Mouse (Mus musculus): ENCODE data around the gene Nap1l4.
A peak's percentile ranks its signal among the peaks of the same experiment; 100 is the strongest.

Gene Nap1l4

GRCm38 (mm10) chr7:143519333-143519732 lies 29.6 kb downstream of the Nap1l4 start:
- no peak for DNase-seq (ENCODE audit: low read depth)

GRCm38 (mm10) chr7:143514416-143514768 lies 34.5 kb downstream of the Nap1l4 start:
- DNase-seq (ENCODE audit: low read depth): no peak

DNA sequence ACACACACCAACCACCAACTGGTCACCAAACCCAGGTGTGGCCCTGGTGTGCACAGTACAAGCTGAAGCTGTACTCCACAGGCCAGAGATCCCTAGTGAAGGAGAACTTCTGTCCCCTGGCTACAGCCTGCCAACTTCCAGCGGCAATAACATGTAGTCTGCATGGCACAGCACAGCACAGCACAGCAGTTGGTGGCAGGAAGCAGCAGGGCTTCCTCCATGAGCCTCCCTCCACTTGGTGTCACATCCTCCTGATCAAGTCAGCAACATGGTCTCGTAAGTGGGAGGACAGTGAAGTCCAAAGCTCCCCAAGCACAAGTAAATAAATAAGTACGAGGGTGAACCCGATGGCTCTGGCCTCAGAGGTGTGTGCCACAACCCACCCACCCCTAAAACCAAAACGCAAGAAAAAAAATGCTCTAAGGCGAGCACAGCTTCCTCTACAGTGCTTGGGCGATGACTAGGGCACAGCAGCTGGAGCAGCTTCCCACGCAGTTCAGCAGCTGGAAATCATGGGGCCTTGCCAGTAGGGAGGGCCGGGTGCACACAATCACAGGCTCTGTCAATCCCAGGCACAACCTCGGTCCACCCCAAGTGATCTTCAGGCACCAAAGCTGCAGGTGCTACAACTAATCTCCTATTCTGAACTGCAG lies 35.0 kb downstream of the Nap1l4 start:
- no peak for DNase-seq (ENCODE audit: low read depth)

GRCm38 (mm10) chr7:143511335-143511712 lies 37.6 kb downstream of the Nap1l4 start:
- no peak for DNase-seq (ENCODE audit: low read depth)

DNA sequence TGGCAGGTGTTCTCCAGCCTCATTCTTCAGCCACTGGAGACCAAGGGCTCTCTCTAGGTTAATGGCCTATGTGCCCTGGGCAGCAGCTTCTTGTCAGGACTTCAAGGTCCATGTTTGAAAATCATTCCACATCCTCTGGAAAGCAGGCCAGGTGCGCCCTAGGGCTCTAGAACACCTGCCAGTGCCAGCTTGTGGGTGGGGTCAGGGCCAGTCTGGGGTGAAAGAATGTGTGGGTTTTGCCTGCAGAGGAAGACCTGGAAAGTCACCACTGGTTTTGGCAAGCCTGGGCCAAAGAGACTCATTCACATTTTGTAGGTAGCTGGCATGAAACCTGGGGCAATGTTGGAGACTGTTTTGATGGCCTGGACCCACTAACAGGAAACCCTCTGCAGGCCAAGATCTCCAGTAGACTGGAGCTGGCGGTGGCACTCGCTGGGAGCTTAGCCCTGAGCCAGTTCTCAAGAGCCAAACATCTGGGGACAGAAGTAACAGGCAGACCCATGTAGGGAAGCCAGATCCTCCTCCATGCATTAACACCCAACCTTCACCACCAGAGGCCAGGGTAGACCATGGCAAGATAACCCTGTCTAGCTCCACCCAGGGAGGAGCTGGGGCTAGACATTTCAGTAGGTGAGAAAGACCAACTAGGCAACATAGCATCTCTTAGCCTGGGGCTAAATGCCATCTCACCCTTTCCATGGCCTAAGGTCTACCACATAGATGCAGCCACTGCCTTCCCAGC lies 38.1 kb downstream of the Nap1l4 start:
- no peak for DNase-seq (ENCODE audit: low read depth)

DNA sequence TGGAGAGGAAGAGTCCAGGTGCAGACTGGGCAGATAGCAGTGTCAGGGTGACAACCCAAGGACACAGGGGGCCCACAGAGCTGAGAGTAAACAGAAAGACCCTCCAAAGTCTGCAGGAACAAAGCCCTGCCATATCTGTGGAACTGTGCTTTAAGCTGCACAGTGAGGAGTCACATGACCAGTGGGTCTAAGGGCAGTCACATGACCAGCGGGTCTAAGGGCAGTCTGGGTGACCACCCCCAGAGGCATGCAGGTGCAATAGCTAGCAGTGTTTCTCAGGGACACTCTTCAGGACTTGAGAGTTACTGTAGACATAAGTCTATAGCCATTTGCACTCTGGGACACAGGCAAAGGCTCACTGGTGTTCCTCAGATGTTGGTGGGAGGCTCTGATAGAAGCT lies 39.3 kb downstream of the Nap1l4 start:
- no peak for DNase-seq (ENCODE audit: low read depth)

DNA sequence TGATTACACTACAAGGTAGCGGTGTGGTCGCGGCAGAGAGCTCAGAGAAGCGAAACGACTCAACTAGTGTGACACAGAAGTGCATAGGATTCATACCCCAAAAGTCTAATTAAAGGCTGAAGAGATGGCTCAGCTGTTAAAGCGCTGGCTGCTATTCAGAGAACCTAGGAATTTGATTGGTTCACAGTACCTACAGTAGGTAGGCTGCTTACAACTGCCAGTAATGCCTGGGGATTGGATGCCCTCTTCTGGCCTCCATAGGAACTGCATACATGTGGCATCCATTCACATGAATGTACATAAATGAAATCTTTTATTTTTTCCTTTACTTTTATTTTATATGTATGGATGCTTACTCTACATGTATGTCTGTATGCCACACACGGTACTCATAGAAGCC lies 42.2 kb downstream of the Nap1l4 start:
- peak; percentile 76 for DNase-seq (ENCODE audit: low read depth)

GRCm38 (mm10) chr7:143506271-143506670 lies 42.6 kb downstream of the Nap1l4 start:
- DNase-seq (ENCODE audit: low read depth): no peak

GRCm38 (mm10) chr7:143505823-143506222 lies 43.1 kb downstream of the Nap1l4 start:
- DNase-seq (ENCODE audit: low read depth): peak; percentile 81

DNA sequence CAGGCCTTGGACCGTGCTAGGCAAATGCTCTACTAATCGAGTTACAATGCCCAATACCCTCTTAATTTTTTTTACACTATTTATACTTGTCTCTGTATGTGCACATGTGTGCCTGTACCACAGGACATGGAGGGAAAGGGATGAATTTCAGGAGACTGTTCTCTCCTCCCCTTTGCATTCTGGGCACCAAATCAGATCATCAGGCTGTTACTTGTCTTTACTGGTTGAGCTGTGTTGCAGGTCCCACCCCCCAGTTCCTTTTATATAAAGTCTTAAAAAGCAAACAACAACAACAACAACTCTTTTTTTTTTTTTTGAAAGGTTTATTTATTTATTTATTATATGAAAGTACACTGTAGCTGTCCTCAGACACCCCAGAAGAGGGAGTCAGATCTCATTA lies 43.5 kb downstream of the Nap1l4 start:
- no peak for DNase-seq (ENCODE audit: low read depth)

- no peak for DNase-seq (ENCODE audit: low read depth)
Observed at GRCm38 (mm10) chr7:143503926-143504325, 45.0 kb downstream of the Nap1l4 start.

DNA sequence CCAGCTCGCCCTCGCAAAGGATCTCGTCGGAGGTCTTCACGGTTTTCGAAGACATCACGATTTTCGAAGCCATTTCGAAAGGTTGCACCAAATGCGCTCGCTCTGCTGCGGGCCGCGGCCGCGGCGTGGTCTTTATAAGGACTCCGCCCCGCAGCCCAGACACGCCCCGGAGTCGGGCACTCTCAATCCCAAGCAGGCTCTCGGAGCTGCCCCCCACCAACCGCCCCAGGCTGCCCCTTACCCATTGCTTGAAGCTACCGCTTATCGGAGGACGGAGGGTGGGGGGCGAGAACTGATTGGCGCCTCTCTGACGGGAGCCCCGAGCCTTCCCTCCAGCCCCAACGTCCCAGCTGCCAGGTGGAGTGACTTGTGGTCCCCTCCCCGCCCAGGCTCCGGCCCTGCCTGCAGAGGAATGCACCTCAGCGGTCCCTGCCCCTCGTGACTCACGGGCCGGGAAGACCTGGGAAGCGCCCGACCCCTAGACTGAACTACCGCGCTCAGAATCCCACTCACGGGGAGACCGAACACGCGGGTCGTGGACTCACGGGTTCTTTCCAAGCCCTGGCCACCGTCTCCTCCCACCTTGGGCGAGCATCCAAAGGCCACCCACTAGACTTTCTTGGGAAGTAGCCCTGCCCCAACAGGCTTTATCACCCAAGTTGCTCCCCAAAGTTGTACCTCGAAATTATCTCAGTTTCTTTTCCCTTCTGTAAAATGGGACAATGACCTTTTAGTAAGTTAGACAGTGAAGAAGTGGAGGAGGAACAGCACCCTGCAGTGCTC lies 46.3 kb downstream of the Nap1l4 start, which contains the start of gene Phlda2:
TSS of gene Phlda2 (minus strand) at position 733 of the 783 bp plus-strand sequence.
- DNase-seq (ENCODE audit: low read depth): no peak

- peak; percentile 64 for DNase-seq (ENCODE audit: low read depth)
Observed at GRCm38 (mm10) chr7:143501643-143502417, 47.1 kb downstream of the Nap1l4 start.

- no peak for DNase-seq (ENCODE audit: low read depth)
Observed at GRCm38 (mm10) chr7:143500912-143501311, 48.0 kb downstream of the Nap1l4 start.

DNA sequence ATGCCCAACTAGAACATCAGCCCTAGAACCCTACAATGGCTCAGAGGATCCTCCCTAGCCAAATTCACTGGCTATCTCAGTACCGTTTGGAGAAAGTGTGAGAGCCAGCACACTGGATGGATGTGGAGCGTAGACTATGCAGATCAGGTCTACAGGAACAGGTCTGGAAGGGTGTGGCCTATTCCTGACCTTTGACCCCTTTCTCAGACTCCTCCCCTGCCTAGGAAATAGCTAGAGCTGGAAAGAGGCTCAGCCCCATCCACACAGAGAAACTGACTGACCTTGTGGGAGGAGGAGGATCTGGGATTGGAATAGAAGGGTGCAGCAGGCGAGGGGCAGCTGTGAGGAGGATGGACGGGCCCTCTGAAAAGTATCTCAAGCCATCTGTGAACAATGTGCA lies 50.3 kb downstream of the Nap1l4 start:
- DNase-seq (ENCODE audit: low read depth): no peak

DNA sequence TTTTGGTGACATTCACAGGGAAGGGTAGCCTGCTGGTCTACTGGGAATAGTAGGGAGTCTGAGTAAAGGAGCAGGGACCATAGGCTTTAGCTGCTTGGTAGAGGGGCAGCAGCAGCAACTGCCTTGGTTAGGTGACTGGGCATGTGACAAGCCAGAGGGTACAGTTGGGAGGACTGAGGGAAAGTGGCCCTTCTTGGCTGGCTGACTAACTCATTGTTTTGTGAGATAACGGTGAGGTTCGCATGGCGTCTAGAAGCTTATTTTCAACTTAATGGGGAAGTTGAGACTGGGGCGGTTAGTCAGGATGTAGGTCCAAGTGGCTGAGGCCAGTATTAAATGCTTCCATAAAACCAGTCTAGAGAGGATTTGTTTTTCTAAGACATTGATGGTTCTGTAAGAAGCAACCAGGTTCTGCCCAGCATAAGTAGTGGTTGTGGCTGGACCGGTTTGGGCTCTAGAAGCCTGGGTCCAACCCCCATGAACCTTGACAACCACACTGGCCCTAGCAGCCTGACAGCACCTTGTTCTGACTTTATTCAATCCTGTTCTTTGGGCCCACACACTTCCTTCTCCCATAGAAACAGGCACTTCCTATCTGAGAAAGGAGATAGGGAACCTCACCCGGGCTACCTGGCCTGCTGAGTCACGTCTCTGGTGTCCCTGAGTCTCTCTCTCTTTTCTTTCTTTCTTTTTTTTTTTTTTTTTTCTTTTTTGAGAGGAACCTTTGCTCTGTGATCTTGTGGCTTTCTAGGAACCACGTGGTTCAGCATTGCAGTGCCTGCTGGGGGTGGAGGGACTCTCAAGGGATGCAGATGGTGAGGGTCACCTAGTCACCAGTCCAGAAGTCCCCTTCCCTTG lies 53.6 kb downstream of the Nap1l4 start:
- no peak for DNase-seq (ENCODE audit: low read depth)

- DNase-seq (ENCODE audit: low read depth): no peak
Observed at GRCm38 (mm10) chr7:143493616-143494126, 55.2 kb downstream of the Nap1l4 start.

DNA sequence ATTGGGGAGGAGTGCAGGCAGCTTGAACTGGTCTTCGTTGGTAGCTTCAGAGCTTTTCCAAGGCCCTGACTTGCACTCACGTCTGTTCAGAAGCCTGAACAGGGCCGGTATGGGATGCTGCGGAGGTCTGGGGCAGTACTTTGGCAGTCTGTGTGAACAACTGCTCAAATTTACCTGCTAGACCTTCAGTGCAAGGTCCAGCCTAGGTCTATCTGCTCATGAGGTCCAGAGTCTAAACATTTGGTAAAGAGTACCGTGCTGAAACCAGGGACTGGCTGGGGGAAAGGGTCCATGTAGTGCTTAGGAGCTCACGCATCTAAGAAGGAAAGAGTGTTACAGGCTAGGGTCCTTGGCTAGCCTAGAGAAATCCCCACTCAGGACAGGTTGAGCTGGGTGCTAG lies 59.2 kb downstream of the Nap1l4 start:
- no peak for DNase-seq (ENCODE audit: low read depth)

GRCm38 (mm10) chr7:143482541-143482940 lies 66.4 kb downstream of the Nap1l4 start:
- DNase-seq (ENCODE audit: low read depth): no peak

DNA sequence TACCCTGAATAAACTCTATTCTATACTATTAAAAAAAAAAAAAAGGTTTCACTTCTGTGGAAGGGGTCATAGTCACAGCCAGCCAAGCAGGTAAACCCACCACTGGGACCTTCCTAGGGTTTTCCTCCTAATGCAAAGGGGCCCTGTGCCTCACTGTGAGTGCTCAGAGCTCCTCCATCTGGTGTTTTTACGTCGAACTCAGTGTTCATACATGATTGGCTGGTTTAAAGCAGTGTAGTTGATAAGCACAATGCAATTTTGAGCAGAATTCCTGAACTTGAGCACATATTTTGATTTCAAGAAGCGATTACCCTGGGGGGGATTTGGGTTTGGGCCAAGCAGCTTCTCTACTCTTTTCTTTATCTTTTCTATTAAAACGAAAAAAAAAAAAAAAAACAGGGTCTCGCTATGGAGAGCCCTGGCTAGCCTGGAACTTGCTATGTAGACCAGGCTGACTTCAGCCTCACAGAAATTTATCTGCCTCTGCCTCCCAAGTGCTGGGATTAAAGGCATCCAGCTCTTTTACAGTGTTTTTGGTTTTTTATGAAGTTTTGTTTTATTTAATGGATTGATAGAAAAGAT lies 67.0 kb downstream of the Nap1l4 start:
- no peak for DNase-seq (ENCODE audit: low read depth)

DNA sequence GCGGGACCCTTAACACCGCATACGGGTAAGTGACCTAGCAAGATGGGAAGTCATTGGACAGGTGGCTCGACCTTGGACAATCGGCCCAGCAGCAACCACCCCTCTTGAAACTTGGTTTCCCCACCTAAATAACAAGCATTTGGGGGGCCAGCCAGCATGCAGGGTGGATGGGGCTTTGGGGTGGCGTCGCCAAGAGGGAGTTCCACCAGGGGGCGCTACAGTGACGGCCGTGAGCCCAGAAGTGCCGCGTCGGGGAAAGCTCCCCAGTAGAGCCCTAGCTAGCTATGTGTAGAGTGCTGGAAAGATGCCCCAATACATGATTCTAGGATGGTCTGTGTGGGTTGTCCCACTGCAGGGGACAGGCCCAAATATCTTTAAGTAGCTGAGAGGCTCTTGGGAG lies 68.4 kb downstream of the Nap1l4 start:
- DNase-seq (ENCODE audit: low read depth): peak; percentile 75

All from naive thymus-derived CD4-positive, alpha-beta T cell, adult 2 months (primary cell).